In genomic region chr13:92592268-92592785, GRCm38 (mm10) we compare ENCODE assay signal across 16 mouse cellular contexts. TPM values are rescaled to one million over a fixed set of nuclear protein-coding genes. Genes with fewer than 3 reads are reported as not detected.
DNase-seq lines count a peak whose midpoint lies in the region; ATAC-seq and TF ChIP-seq lines count a peak whose summit lies in the region.
"Had no signal": no experiment of that assay in that cellular context is flagged by ENCODE, and none has a peak within 500 bp of the region (broad histone marks: within the 10 kb centered on the region; RNA-seq: fewer than 3 reads in every experiment).

No protein-coding gene starts in this region.

- H3K36me3 ChIP-seq in forebrain, embryonic 10.5 days (replicated peaks): no peaks in the 10 kb centered on the region
- H3K36me3 ChIP-seq in forebrain, embryonic 16.5 days (ENCODE audit: control insufficient read depth, insufficient read depth): no peaks in the 10 kb centered on the region
- H3K36me3 ChIP-seq in kidney, embryonic 16.5 days (ENCODE audit: insufficient read depth, low read length): no peaks in the 10 kb centered on the region
- no peaks in the 10 kb centered on the region for H3K36me3 ChIP-seq in G1E (replicated peaks)
- no peaks in the 10 kb centered on the region for H3K36me3 ChIP-seq in liver, embryonic 13.5 days
- H3K36me3 ChIP-seq: embryonic facial prominence, embryonic 12.5 days; limb, embryonic 15.5 days had no signal

- H3K9ac ChIP-seq in forebrain, embryonic 16.5 days (replicated peaks; ENCODE audit: low read depth, low read length): no peak overlapping the region
- no peak overlapping the region for H3K9ac ChIP-seq in kidney, embryonic 16.5 days (replicated peaks; ENCODE audit: low read length)
- H3K9ac ChIP-seq in liver, embryonic 13.5 days: peak overlapping the region; percentile 56; the same call in 1 of the 2 replicates
- H3K9ac ChIP-seq: embryonic facial prominence, embryonic 12.5 days; limb, embryonic 15.5 days had no signal

- no peak for DNase-seq in forebrain, embryonic 10.5 days (ENCODE audit: extremely low spot score, low spot score)
- DNase-seq in kidney, postnatal 4 days: no peak
- DNase-seq in G1E (ENCODE audit: low spot score): no peak
- no peak for DNase-seq in liver, embryonic 13.5 days
- no peak for DNase-seq in urinary bladder, adult 18-20 months (ENCODE audit: low spot score in 2 of 2)
- DNase-seq: right cerebral cortex, postnatal 4 days; thymus, adult 2 months had no signal

- no peak for TF ChIP-seq CTCF in G1E (IDR thresholded peaks at IDR 0.05; ENCODE audit: low read depth, low read length)

- H3K27me3 ChIP-seq in forebrain, embryonic 10.5 days (ENCODE audit: poor library complexity, severe bottlenecking): peaks cover 4% of the 10 kb centered on the region
- no peaks in the 10 kb centered on the region for H3K27me3 ChIP-seq in forebrain, embryonic 16.5 days (replicated peaks; ENCODE audit: control insufficient read depth, insufficient read depth, low read length)
- no peaks in the 10 kb centered on the region for H3K27me3 ChIP-seq in kidney, embryonic 16.5 days (ENCODE audit: insufficient read depth, low read length)
- no peaks in the 10 kb centered on the region for H3K27me3 ChIP-seq in G1E (ENCODE audit: insufficient read depth, low read length)
- H3K27me3 ChIP-seq in liver, embryonic 13.5 days: no peaks in the 10 kb centered on the region
- H3K27me3 ChIP-seq: embryonic facial prominence, embryonic 12.5 days; limb, embryonic 15.5 days had no signal

- ATAC-seq in forebrain, embryonic 16.5 days: no peak
- no peak for ATAC-seq in kidney, embryonic 16.5 days (ENCODE audit: low FRiP score, low TSS enrichment)
- no peak for ATAC-seq in G1E (ENCODE audit: extremely low read depth, insufficient number of reproducible peaks, low FRiP score, poor library complexity, severe bottlenecking)
- no peak for ATAC-seq in liver, embryonic 13.5 days (ENCODE audit: low read depth)
- no peak for ATAC-seq in frontal cortex, adult (ENCODE audit: low TSS enrichment)

- peak overlapping the region; percentile 19; the same call in 1 of the 2 replicates for H3K4me3 ChIP-seq in forebrain, embryonic 10.5 days
- no peak overlapping the region for H3K4me3 ChIP-seq in forebrain, embryonic 16.5 days (replicated peaks; ENCODE audit: low read length)
- H3K4me3 ChIP-seq in kidney, embryonic 16.5 days (ENCODE audit: low read length): no peak overlapping the region
- peak overlapping the region; percentile 65; the same call in 1 of the 2 replicates for H3K4me3 ChIP-seq in G1E (ENCODE audit: low read depth, low read length)
- peak overlapping the region; percentile 36; the same call in 1 of the 2 replicates for H3K4me3 ChIP-seq in liver, embryonic 13.5 days (replicated peaks)
- H3K4me3 ChIP-seq: embryonic facial prominence, embryonic 12.5 days; limb, embryonic 15.5 days had no signal

- H3K4me1 ChIP-seq in forebrain, embryonic 10.5 days: peaks cover 56% of the 10 kb centered on the region
- peaks cover 19% of the 10 kb centered on the region for H3K4me1 ChIP-seq in forebrain, embryonic 16.5 days (replicated peaks; ENCODE audit: control insufficient read depth, insufficient read depth, low read length)
- H3K4me1 ChIP-seq in kidney, embryonic 16.5 days (ENCODE audit: insufficient read depth, low read length): peaks cover 34% of the 10 kb centered on the region
- H3K4me1 ChIP-seq in G1E (ENCODE audit: insufficient read depth, low read depth, low read length): peaks cover 75% of the 10 kb centered on the region
- H3K4me1 ChIP-seq in liver, embryonic 13.5 days (replicated peaks): peaks cover 90% of the 10 kb centered on the region
- H3K4me1 ChIP-seq: limb, embryonic 15.5 days had no signal

- WGBS in forebrain, embryonic 10.5 days: 35% methylated on average over 5 of the region's 5 CpGs
- 16% methylated on average over 5 of the region's 5 CpGs for WGBS in forebrain, embryonic 16.5 days
- 56% methylated on average over 5 of the region's 5 CpGs for WGBS in kidney, embryonic 16.5 days
- WGBS in liver, embryonic 13.5 days (ENCODE audit: insufficient replicate concordance): 20% methylated on average over 5 of the region's 5 CpGs

- peak overlapping the region; percentile 72; the same call in 1 of the 2 replicates for H3K27ac ChIP-seq in forebrain, embryonic 10.5 days
- no peak overlapping the region for H3K27ac ChIP-seq in forebrain, embryonic 16.5 days (ENCODE audit: low read length)
- H3K27ac ChIP-seq in kidney, embryonic 16.5 days (ENCODE audit: low read length): peak overlapping the region; percentile 90
- peak overlapping the region; percentile 95 for H3K27ac ChIP-seq in liver, embryonic 13.5 days
- H3K27ac ChIP-seq: embryonic facial prominence, embryonic 12.5 days; limb, embryonic 15.5 days had no signal

- H3K9me3 ChIP-seq in forebrain, embryonic 10.5 days: no peaks in the 10 kb centered on the region
- H3K9me3 ChIP-seq in forebrain, embryonic 16.5 days (ENCODE audit: control insufficient read depth, low read length): no peaks in the 10 kb centered on the region
- no peaks in the 10 kb centered on the region for H3K9me3 ChIP-seq in kidney, embryonic 16.5 days (ENCODE audit: low read length)
- no peaks in the 10 kb centered on the region for H3K9me3 ChIP-seq in G1E (replicated peaks)
- no peaks in the 10 kb centered on the region for H3K9me3 ChIP-seq in liver, embryonic 13.5 days (replicated peaks)
- H3K9me3 ChIP-seq: embryonic facial prominence, embryonic 12.5 days; limb, embryonic 15.5 days had no signal

- no peak overlapping the region for H3K4me2 ChIP-seq in forebrain, embryonic 16.5 days (ENCODE audit: low read length)
- peak overlapping the region; percentile 29; the same call in 1 of the 2 replicates for H3K4me2 ChIP-seq in kidney, embryonic 16.5 days (replicated peaks; ENCODE audit: low read depth, low read length)
- H3K4me2 ChIP-seq in liver, embryonic 13.5 days: peak overlapping the region; percentile 66
- H3K4me2 ChIP-seq: embryonic facial prominence, embryonic 12.5 days; limb, embryonic 15.5 days had no signal

RNA-seq across cellular contexts. Expression of gene Spz1, which starts 16.4 kb away (rescaled TPM):
- not detected in 2 replicates for polyA plus RNA-seq in forebrain, embryonic 10.5 days (2016; fragmentation: Nextera tagmentation; extraction: Ambion mirVana)
- polyA plus RNA-seq in forebrain, embryonic 16.5 days (2015; fragmentation: Nextera tagmentation; extraction: Ambion mirVana): not detected in 2 replicates
- polyA plus RNA-seq in kidney, embryonic 16.5 days (2015; fragmentation: Nextera tagmentation; extraction: Ambion mirVana): not detected in 2 replicates
- not detected in 2 replicates for total RNA-seq in G1E (2014; fragmentation: Nextera tagmentation)
- 0.11 TPM in 1 of 2 replicates, not detected in the other for total RNA-seq in G1E (2017)
- polyA plus RNA-seq in G1E (2012): not detected in 2 replicates
- polyA plus RNA-seq in liver, embryonic 13.5 days (2015; fragmentation: Nextera tagmentation; extraction: Ambion mirVana): not detected in 2 replicates
- total RNA-seq: adrenal gland, adult 18-20 months; left cerebral cortex, adult 18-20 months; midbrain, postnatal 0 days had no signal
- polyA plus RNA-seq: embryonic facial prominence, embryonic 12.5 days; heart, postnatal 0 days; limb, embryonic 15.5 days; midbrain, postnatal 0 days had no signal

RNA-seq across cellular contexts. Expression of gene Serinc5, which starts 18.6 kb away (rescaled TPM):
- polyA plus RNA-seq in forebrain, embryonic 10.5 days (2016; fragmentation: Nextera tagmentation; extraction: Ambion mirVana): 8.2 and 8.9 TPM in 2 replicates
- polyA plus RNA-seq in forebrain, embryonic 16.5 days (2015; fragmentation: Nextera tagmentation; extraction: Ambion mirVana): 21.6 and 28.8 TPM in 2 replicates
- polyA plus RNA-seq in kidney, embryonic 16.5 days (2015; fragmentation: Nextera tagmentation; extraction: Ambion mirVana): 19.7 and 20.1 TPM in 2 replicates
- total RNA-seq in G1E (2014; fragmentation: Nextera tagmentation): 27.6 and 43.2 TPM in 2 replicates
- total RNA-seq in G1E (2017): 11.9 and 13.2 TPM in 2 replicates
- polyA plus RNA-seq in G1E (2012): 4.8 and 7.1 TPM in 2 replicates
- 14.7 and 20.2 TPM in 2 replicates for polyA plus RNA-seq in liver, embryonic 13.5 days (2015; fragmentation: Nextera tagmentation; extraction: Ambion mirVana)

Comparison
In these comparisons a context has a peak if more than half of its experiments do, and no peak if none do; other contexts are left out.
1. H3K4me3 ChIP-seq: peak in forebrain, embryonic 10.5 days (single experiment), G1E (single experiment) and liver, embryonic 13.5 days (single experiment); none in forebrain, embryonic 16.5 days (single experiment) and kidney, embryonic 16.5 days (single experiment).